Comparison of ENCODE assay signal across 22 mouse cellular contexts in genomic region chr15:12438691-12439090, GRCm38 (mm10).
A peak's percentile ranks its signal among the peaks of the same experiment; 100 is the strongest.
DNase-seq lines count a peak whose midpoint lies in the region; ATAC-seq and TF ChIP-seq lines count a peak whose summit lies in the region.
"Had no signal": no experiment of that assay in that cellular context is flagged by ENCODE, and none has a peak within 500 bp of the region (broad histone marks: within the 10 kb centered on the region; RNA-seq: fewer than 3 reads in every experiment).

No protein-coding gene starts in this region.

- no peaks in the 10 kb centered on the region; the same call in 1 of the 2 replicates for H3K36me3 ChIP-seq in heart, adult 2 months (ENCODE audit: control insufficient read depth, insufficient read depth, low read length)
- no peaks in the 10 kb centered on the region; the same call in 1 of the 2 replicates for H3K36me3 ChIP-seq in embryonic facial prominence, embryonic 15.5 days
- H3K36me3 ChIP-seq in stomach, embryonic 15.5 days: no peaks in the 10 kb centered on the region
- H3K36me3 ChIP-seq: heart, embryonic 10.5 days; heart, embryonic 15.5 days; hindbrain, embryonic 12.5 days; neural tube, embryonic 15.5 days had no signal

- no peak for TF ChIP-seq CTCF in heart, adult 2 months (IDR thresholded peaks at IDR 0.05)

- WGBS in heart, adult 2 months: 59% methylated on average over 6 of the region's 6 CpGs
- 73% methylated on average over 6 of the region's 6 CpGs for whole genome bisulfite sequencing in embryonic facial prominence, embryonic 15.5 days
- 74% methylated on average over 6 of the region's 6 CpGs for WGBS in stomach, embryonic 15.5 days

- no peaks in the 10 kb centered on the region for H3K9me3 ChIP-seq in embryonic facial prominence, embryonic 15.5 days (replicated peaks)
- H3K9me3 ChIP-seq in stomach, embryonic 15.5 days: no peaks in the 10 kb centered on the region
- H3K9me3 ChIP-seq: heart, embryonic 10.5 days; heart, embryonic 15.5 days; hindbrain, embryonic 12.5 days; neural tube, embryonic 15.5 days had no signal

- intact Hi-C loops in heart, adult 2 months (cut with DNase I): loop anchor here (1.0 to 5.0 kb wide), 3 partner anchors 13 to 109 kb away; no protein-coding TSS in a partner anchor

- no peaks in the 10 kb centered on the region for H3K79me2 ChIP-seq in heart, adult 2 months (replicated peaks; ENCODE audit: control insufficient read depth, insufficient read depth, low read length)

- no peaks in the 10 kb centered on the region for H3K27me3 ChIP-seq in heart, adult 2 months (ENCODE audit: control insufficient read depth, insufficient read depth, low read length)
- H3K27me3 ChIP-seq in embryonic facial prominence, embryonic 15.5 days: no peaks in the 10 kb centered on the region
- H3K27me3 ChIP-seq in stomach, embryonic 15.5 days (replicated peaks): no peaks in the 10 kb centered on the region
- H3K27me3 ChIP-seq: heart, embryonic 15.5 days; hindbrain, embryonic 12.5 days; neural tube, embryonic 15.5 days had no signal

- no peak for DNase-seq in heart, adult 2 months
- DNase-seq in heart, adult 8-10 months (ENCODE audit: low spot score): no peak
- DNase-seq in 416B (ENCODE audit: low read depth): peak; percentile 40
- no peak for DNase-seq in ovary, postnatal 36 days (ENCODE audit: low spot score)
- DNase-seq: adrenal gland, adult 2 months; gastrocnemius, postnatal 25 days; heart, postnatal 36 days; kidney, adult 11 months; midbrain, embryonic 14.5 days; right cerebral cortex, postnatal 25 days had no signal

- H3K9ac ChIP-seq in heart, adult 2 months (ENCODE audit: low read depth, low read length): no peak overlapping the region
- no peak overlapping the region for H3K9ac ChIP-seq in embryonic facial prominence, embryonic 15.5 days
- no peak overlapping the region for H3K9ac ChIP-seq in stomach, embryonic 15.5 days
- H3K9ac ChIP-seq: heart, embryonic 15.5 days; hindbrain, embryonic 12.5 days; liver, embryonic 14.5 days; lung, embryonic 14.5 days; neural tube, embryonic 15.5 days had no signal

- no peak overlapping the region for H3K4me3 ChIP-seq in heart, adult 2 months
- H3K4me3 ChIP-seq in embryonic facial prominence, embryonic 15.5 days (replicated peaks): no peak overlapping the region
- no peak overlapping the region for H3K4me3 ChIP-seq in stomach, embryonic 15.5 days (replicated peaks)
- H3K4me3 ChIP-seq: heart, embryonic 10.5 days; heart, embryonic 15.5 days; hindbrain, embryonic 12.5 days; neural tube, embryonic 15.5 days had no signal

- peaks cover 11% of the 10 kb centered on the region for H3K4me1 ChIP-seq in heart, adult 2 months (ENCODE audit: control insufficient read depth, insufficient read depth, low read length)
- H3K4me1 ChIP-seq in embryonic facial prominence, embryonic 15.5 days: peaks cover 38% of the 10 kb centered on the region
- H3K4me1 ChIP-seq in stomach, embryonic 15.5 days: peaks cover 11% of the 10 kb centered on the region

- no peak for TF ChIP-seq EP300 in heart, adult 2 months (IDR thresholded peaks at IDR 0.05; ENCODE audit: insufficient read depth, low read depth, low read length)

- peak overlapping the region; percentile 1 for H3K27ac ChIP-seq in heart, adult 2 months
- H3K27ac ChIP-seq in embryonic facial prominence, embryonic 15.5 days (replicated peaks): peak overlapping the region; percentile 73
- peak overlapping the region; percentile 76 for H3K27ac ChIP-seq in stomach, embryonic 15.5 days
- H3K27ac ChIP-seq: heart, embryonic 10.5 days; hindbrain, embryonic 12.5 days; hindbrain, postnatal 0 days; liver, embryonic 14.5 days; neural tube, embryonic 15.5 days had no signal

- no peak for ATAC-seq in embryonic facial prominence, embryonic 15.5 days (ENCODE audit: insufficient number of reproducible peaks, low FRiP score, low TSS enrichment, low read depth)
- ATAC-seq in stomach, embryonic 15.5 days (ENCODE audit: insufficient read depth, low FRiP score, low read depth): no peak
- no peak for ATAC-seq in megakaryocyte-erythroid progenitor cell, adult 5-6 weeks (replicated peaks; ENCODE audit: low FRiP score, low TSS enrichment, poor library complexity, severe bottlenecking)
- ATAC-seq: activated CD4-positive, CD25-positive, alpha-beta regulatory T cell, adult 4 months; forebrain, embryonic 14.5 days; hindbrain, postnatal 0 days had no signal

- no peak overlapping the region for H3K4me2 ChIP-seq in embryonic facial prominence, embryonic 15.5 days (replicated peaks)
- H3K4me2 ChIP-seq in stomach, embryonic 15.5 days: no peak overlapping the region
- H3K4me2 ChIP-seq: heart, embryonic 15.5 days; hindbrain, embryonic 12.5 days; lung, embryonic 14.5 days; neural tube, embryonic 15.5 days had no signal

- TF ChIP-seq POLR2A in heart, adult 2 months (IDR thresholded peaks at IDR 0.05; ENCODE audit: insufficient read depth, low read depth, low read length): no peak

Comparison
In these comparisons a context has a peak if more than half of its experiments do, and no peak if none do; other contexts are left out.
1. H3K27ac ChIP-seq: peak in every context shown above with its lines; median percentile 76 in stomach, embryonic 15.5 days; 73 in embryonic facial prominence, embryonic 15.5 days; 1 in heart, adult 2 months.